Mouse (Mus musculus) spleen, postnatal 14 days (tissue): Measurements from ENCODE around the gene Iqsec3.

Experiments used
- DNase-seq, 2 experiments: peaks; one replicate each; pipeline ENCODE4 v3.0.0; 2021 to 2022; ENCODE audit warnings: low spot score in 2 of 2

The Iqsec3 gene

GRCm38 (mm10) chr6:121473093-121473821 is at the start of gene Iqsec3:
Iqsec3 (minus strand) TSS chr6:121473678.
- peak; percentile 50 to 73 for DNase-seq

GRCm38 (mm10) chr6:121522106-121522705 is 48.7 kb upstream of the Iqsec3 start:
- DNase-seq, result no peak

GRCm38 (mm10) chr6:121521030-121521429 is 47.6 kb upstream of the Iqsec3 start:
- DNase-seq, result no peak

GRCm38 (mm10) chr6:121519896-121520295 is 46.4 kb upstream of the Iqsec3 start:
- DNase-seq, result no peak

GRCm38 (mm10) chr6:121519266-121519810 is 45.9 kb upstream of the Iqsec3 start:
- DNase-seq, result no peak

GRCm38 (mm10) chr6:121517726-121518125 is 44.2 kb upstream of the Iqsec3 start:
- DNase-seq, result no peak

- DNase-seq, result no peak
Observed at GRCm38 (mm10) chr6:121510381-121510780, 36.9 kb upstream of the Iqsec3 start.

- no peak for DNase-seq
Observed at GRCm38 (mm10) chr6:121509871-121510270, 36.4 kb upstream of the Iqsec3 start.

GRCm38 (mm10) chr6:121508266-121508665 is 34.8 kb upstream of the Iqsec3 start:
- DNase-seq, result no peak

- no peak for DNase-seq
Observed at GRCm38 (mm10) chr6:121501044-121501638, 27.7 kb upstream of the Iqsec3 start.

- no peak for DNase-seq
Observed at GRCm38 (mm10) chr6:121499856-121500255, 26.4 kb upstream of the Iqsec3 start.

GRCm38 (mm10) chr6:121498819-121499535 is 25.5 kb upstream of the Iqsec3 start:
- DNase-seq, result no peak

GRCm38 (mm10) chr6:121495606-121496005 is 22.1 kb upstream of the Iqsec3 start:
- DNase-seq, result no peak

GRCm38 (mm10) chr6:121495026-121495425 is 21.5 kb upstream of the Iqsec3 start:
- DNase-seq, result no peak

- DNase-seq, result no peak
Observed at GRCm38 (mm10) chr6:121494319-121494718, 20.8 kb upstream of the Iqsec3 start.

- DNase-seq, result no peak
Observed at GRCm38 (mm10) chr6:121491339-121491738, 17.9 kb upstream of the Iqsec3 start.

GRCm38 (mm10) chr6:121472273-121472672 is 1.2 kb downstream of the Iqsec3 start:
- no peak for DNase-seq

- no peak for DNase-seq
Observed at GRCm38 (mm10) chr6:121468235-121468634, 5.2 kb downstream of the Iqsec3 start.

GRCm38 (mm10) chr6:121462628-121463340 is 10.7 kb downstream of the Iqsec3 start:
- no peak for DNase-seq

- DNase-seq, result no peak
Observed at GRCm38 (mm10) chr6:121457381-121457780, 16.1 kb downstream of the Iqsec3 start.

GRCm38 (mm10) chr6:121456651-121457050 is 16.8 kb downstream of the Iqsec3 start:
- DNase-seq, result no peak
